Mouse (Mus musculus) adrenal gland, postnatal 0 days (tissue): ENCODE data around the gene Cdh9. TPM values are rescaled to one million over a fixed set of nuclear protein-coding genes. Genes with fewer than 3 reads are reported as not detected.

ENCODE experiments used
- polyA plus RNA-seq: library from polyadenylated mRNA; unstranded; fragments of >200 nt; fragmentation: Nextera tagmentation; extraction: Ambion mirVana; gene quantifications from 2 replicates; pipeline ENCODE4 v1.2.1, GENCODE M21; 2015

The Cdh9 gene
- 0.71 and 1.8 TPM in 2 replicates for polyA plus RNA-seq

GRCm38 (mm10) chr15:16728470-16729011 lies at the start of gene Cdh9:
Gene Cdh9 (plus strand): TSS chr15:16728756.

